Mouse (Mus musculus): ENCODE results near the gene Gse1.

DNA sequence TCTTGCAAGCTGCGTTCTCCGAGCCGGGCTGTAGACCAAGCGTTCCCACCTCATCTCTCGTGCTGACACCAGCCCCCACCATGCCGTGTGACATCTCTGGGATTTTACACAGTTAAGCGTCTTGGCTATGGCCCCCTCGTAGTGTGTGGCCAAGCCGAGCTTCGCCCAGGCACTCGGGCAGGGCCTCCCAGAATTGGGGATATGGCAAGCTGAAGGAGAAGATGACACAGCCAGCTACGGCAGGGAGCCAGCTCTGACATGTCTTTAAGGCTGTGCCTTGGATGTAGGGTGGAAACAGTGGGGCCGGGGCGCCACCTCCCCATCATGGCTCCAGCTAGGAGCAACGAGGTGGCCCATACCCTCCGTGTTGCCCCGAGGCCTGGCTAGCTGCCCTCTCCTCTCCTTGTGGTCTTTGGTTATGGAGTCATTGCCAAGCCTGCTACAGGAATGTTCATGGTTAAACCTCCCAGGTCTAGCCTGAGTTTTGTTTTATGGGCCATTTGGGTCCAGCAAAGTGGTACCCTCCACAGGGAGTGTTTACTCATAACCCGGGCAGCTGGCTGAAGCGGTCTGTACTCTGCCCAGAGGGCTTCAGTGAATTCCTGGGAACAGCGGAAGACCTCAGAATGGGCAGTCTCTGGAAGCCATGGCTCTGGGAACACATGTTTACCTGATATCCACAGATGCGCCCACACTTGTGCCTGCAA lies 89.0 kb downstream of the Gse1 start:
- no peak for TF ChIP-seq CTCF (conservative IDR thresholded peaks at IDR 0.05; ENCODE audit: low read length)
- TF ChIP-seq NANOG (IDR thresholded peaks at IDR 0.05; ENCODE audit: borderline replicate concordance, low read length): no peak
- no peak for TF ChIP-seq POU5F1 (IDR thresholded peaks at IDR 0.05; ENCODE audit: borderline replicate concordance, low read length)

Data from E14TG2a.4 (cell line).